Mouse (Mus musculus) T-cell, adult 2 months (primary cell): ENCODE results near the gene Ms4a4b.
A peak's percentile ranks its signal among the peaks of the same experiment; 100 is the strongest.
"Not testable (repeated sequence)": the region's sequence is repeated elsewhere in the genome, so short reads cannot be mapped to it uniquely, and the experiment has no call there.

ENCODE experiments used
- DNase-seq: peaks from one replicate; pipeline ENCODE4 v3.0.0; 2022; ENCODE audit warnings: low spot score

The Ms4a4b gene

DNA sequence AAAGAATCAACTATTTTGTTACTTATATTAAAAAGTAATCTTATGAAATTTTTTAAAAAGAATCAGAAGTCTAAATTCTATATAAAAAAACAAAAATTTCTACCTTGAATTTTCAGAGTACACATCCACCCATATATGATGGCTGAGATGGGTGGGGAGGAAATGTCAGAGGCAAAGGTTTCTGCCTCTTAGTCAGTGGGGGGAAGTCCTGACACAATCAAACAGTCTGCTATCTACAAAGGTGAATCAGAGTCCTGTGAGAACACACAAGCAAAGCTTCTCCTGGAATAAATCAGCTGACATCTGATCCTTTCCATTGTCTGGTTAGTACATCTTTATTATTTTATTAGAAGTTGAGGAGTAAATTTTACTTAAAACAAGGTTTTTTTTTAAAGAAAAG lies at the start of gene Ms4a4b:
Ms4a4b (plus strand) TSS at position 216 of the 400 bp plus-strand sequence.
- peak; percentile 76 for DNase-seq

DNA sequence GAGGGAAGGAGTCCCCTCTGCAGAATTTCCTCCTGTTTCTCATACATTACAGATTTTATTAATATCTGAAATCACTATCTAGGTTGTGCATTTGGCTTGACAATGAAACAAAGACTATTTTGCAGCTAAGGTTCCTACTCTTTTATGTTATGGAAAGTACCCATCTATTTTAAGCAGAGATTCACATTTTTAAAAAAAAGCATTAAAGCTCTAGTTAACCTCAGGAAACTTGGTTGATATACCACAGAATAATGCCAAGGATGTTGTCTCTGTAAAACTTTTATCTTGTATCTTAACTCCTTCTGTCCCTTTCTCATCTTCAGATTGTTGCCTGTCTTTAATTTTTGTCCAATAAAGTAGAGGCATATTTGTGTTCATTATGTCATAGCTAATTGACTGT lies 47.6 kb upstream of the Ms4a4b start:
- no peak for DNase-seq

DNA sequence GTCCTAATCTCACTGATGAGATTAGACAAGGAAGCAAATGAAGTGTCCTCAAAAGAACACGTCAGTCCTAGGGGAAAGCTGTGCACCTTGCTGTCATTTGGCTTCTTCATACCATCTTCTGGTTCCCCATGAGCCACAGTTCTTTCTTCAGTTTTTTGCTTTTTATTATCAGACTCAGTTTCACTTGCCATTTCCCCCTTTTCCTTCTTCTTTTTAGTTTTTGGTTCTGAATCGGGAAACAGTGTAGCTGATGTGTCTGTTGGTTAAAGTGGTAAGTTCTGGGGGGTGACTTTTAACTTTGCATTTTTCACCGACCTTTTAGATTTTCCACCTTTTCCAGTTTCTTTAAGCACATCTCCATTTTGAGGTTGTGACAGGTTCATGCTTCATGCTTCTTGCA lies 38.8 kb upstream of the Ms4a4b start, which contains the start of gene Ms4a4c:
Ms4a4c (plus strand) TSS at position 244 of the 400 bp plus-strand sequence.
- DNase-seq = no peak

DNA sequence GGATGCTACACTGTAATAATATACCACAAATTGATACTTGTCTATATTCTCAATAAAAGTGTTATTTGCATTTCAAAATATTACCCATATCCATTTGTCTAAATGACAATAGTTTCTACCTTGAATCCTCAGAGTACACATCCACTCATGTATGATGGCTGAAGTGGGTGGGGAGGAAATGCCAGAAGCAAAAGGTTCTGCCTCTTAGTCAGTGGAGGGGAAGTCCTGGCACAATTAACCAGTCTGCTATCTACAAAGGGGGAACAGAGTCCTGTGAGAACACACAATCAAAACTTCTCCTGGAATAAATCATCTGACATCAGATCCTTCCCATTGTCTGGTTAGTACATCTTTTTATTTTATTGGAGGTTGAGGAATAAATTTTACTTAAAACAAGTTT lies 35.9 kb upstream of the Ms4a4b start:
- DNase-seq = peak; percentile 53

DNA sequence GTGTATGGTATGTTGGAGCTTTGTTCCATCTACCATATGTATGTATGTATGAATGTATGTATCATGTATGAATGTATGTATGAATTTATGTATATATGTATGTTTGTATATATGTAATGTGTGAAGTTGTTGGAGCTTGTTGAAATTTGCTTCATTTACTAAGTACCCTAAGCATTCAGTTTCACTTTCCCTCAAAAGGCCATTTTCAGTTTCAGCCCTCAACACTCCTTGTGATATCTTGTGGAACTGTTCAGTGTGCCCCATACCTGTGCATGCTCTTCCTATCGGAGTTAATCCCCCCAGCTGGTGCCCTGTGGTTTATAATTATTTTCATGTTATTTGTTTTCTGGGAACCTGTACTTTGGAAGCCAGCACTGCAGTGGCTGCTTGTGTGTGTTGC lies 34.8 kb upstream of the Ms4a4b start:
- DNase-seq = no peak

DNA sequence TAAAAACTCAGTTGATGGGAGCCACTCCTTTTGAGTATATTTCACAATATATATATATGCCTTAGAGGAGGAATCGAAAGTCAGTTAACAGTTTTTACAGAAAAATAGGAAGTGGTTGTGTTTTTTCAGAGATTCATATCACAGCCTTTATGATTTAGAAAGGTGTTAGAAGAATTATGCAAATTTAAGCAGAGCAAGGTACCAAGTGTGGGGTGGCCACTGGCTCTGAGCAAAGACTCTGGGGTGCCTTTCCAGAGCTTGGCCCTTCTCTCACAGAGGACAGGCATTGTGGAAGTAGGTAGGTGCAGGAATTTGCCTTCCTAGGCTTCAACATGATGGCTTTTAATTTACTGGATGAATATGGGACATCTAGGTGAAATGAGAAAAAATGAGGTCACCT lies 31.7 kb upstream of the Ms4a4b start:
- peak; percentile 40 for DNase-seq

DNA sequence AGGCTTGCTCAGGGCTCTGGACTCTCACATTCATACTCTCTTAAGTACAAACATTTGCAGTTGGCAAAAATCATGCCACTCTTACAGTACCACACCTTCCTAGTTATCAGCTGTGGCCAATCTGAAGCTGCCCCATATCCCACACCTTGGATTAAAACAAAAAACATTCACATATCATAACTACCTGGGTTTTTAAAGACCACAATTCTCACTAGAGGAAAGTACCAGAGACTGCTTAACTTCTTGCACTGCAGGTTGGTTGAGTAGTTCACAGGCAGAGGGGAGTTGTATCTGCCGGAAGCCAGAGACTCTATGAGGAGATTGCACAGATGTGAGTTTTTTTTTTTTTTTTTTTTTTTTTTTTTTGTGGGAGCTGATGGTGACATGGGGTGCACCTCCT lies 29.3 kb upstream of the Ms4a4b start:
- DNase-seq = peak; percentile 31

DNA sequence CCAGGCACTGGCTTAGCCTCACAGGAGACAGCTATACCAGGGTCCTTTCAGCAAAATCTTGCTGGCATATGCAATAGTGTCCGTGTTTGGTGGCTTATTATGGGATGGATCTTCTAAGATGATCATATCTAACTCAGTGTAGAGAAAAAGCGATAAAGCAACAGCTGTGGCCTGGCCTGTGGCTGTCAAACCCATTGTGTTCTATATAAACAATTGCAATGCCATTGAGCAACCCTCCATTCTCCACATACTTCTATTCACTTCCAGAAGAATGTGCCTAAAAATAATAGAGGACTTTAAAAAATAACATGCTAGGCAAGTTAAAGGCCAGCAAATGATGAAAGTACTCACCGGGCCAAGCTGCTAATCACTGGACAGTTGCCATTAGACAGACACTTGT lies 27.8 kb upstream of the Ms4a4b start:
- DNase-seq = no peak

DNA sequence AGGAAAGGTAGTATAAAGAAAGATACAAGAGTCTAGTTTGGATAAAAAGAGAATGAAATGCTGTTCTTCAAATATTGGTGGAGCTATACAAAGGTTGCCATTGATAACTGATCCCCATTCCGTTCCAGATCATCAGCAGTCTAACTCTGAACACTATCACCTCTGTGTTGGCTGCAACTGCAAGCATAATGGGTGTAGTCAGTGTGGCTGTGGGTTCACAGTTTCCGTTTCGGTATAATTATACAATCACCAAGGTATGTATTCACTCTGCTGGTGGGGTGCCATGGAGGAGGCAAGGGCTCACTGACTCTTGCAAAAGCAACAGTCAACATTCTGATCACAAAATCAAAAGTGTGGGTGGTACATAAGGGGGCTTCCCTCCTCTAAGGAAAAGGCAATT lies 24.5 kb upstream of the Ms4a4b start:
- DNase-seq = not testable (repeated sequence)

DNA sequence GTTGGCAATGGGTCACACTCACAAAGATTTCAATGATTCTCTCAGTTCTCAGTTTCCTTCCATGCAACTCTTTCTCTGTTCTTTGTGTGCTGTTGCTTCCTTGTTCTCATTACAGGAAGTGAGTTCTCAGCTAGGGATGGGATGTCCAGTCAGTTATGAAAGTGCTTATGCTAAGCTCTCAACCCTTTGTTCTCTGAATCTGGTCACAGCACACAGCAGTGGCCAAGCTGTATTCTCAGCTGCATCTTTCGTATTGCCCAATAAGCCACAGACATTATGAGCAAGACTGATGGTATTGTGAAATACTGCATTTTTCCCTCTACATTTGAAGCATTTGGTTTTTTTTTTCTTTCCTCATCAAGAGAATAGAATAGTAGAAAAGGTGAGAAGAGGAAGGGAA lies 12.1 kb upstream of the Ms4a4b start:
- not testable (repeated sequence) for DNase-seq

DNA sequence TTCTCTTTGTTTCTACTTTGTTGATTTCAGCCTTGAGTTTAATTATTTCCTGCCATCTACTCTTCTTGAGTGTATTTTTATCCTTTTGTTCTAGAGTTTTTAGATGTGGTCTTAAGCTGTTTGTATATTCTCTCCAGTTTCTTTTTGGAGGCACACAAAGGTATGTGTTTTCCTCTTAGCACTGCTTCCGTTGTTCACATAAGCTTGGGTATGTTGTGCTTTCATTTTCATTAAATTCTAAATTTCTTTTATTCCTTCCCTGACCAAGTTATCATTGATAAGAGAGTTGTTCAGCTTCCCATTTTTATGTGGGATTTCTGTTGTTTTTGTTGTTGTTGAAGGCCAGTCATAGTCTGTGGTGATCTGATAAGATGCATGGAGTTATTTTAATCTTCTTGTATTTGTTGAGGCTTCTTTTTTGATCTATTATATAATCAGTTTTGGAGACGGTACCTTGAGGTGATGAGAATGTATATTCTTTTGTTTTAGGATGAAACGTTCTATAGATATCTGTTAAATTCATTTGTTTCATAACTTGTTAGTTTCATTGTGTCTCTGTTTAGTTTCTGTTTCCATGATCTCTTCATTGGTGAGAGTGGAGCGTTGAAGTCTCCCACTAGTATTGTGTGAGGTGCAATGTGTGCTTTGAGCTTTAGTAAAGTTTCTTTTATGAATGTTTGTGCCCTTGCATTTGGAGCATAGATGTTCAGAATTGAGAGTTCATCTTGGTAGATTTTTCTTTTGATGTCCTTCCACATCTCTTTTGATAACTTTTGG lies 8.1 kb upstream of the Ms4a4b start:
- DNase-seq = peak; percentile 41

DNA sequence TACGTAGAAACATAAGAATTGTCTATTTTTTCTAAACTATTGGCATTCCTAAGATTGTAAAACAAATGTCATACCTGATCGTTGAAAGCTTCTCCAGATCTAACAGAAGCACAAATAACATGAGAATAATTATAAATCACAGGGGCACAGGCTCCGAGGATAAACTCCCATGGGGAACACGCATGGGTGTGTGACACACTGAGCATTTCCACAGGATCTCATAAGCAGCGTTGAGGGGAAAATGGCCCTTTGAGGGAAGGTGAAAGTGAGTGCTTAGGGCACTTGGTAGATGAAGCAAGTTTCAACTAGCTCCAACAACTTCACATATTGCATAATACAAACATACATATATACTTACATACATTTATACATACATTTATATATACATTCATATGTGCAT lies 611 bp downstream of the Ms4a4b start:
- no peak for DNase-seq

DNA sequence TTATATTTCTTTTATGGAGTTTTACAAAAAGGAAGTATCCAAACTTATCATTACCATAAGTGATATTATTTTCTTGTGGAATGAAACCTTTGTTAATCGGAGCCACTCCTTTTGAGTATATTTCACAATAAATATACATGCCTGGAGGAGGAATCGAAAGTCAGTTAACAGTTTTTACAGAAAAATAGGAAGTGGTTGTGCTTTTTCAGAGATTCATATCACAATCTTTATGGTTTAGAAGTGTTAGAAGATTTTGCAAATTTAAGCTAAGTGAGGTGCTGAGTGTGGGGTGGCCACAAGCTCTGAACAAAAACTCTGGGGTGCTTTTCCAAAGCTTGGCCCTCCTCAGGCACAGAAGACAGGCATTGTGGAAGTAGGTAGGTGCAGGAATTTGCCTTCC lies 3.9 kb downstream of the Ms4a4b start:
- no peak for DNase-seq

DNA sequence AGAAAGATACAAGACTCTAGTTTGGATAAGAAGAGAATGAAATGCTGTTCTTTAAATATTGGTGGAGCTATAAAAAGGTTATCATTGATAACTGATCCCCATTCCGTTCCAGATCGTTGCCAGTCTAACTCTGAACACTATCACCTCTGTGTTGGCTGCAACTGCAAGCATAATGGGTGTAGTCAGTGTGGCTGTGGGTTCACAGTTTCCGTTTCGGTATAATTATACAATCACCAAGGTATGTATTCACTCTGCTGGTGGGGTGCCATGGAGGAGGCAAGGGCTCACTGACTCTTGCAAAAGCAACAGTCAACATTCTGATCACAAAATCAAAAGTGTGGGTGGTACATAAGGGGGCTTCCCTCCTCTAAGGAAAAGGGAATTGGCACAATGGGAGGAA lies 15.7 kb downstream of the Ms4a4b start:
- DNase-seq = not testable (repeated sequence)

DNA sequence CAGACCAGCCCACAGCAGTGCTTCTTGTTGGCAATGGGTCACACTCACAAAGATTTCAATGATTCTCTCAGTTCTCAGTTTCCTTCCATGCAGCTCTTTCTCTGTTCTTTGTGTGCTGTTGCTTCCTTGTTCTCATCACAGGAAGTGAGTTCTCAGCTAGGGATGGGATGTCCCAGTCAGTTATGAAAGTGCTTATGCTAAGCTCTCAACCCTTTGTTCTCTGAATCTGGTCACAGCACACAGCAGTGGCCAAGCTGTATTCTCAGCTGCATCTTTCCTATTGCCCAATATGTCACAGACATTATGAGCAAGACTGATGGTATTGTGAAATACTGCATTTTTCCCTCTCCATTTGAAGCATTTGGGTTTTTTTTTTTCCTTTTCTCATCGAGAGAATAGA lies 21.4 kb downstream of the Ms4a4b start:
- DNase-seq = not testable (repeated sequence)

DNA sequence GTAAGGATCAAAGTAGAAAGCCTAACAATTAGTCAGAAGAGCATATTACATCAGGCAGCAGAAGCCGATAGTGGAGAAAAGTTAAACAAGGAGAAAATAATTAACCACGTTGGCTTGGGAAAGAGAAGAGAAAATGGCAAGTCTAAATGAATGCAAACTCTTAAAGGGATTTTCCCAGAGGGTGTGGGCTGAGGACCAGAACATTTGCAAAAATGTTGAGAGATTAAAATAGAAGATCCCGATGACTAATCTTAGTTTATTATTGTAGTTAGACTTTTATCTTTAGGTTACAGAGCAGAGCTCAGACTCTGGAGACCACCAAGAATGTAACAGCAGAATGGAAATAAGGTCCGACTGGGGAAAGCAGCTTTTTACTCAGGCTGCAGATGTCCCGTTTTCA lies 23.1 kb downstream of the Ms4a4b start:
- DNase-seq = no peak

DNA sequence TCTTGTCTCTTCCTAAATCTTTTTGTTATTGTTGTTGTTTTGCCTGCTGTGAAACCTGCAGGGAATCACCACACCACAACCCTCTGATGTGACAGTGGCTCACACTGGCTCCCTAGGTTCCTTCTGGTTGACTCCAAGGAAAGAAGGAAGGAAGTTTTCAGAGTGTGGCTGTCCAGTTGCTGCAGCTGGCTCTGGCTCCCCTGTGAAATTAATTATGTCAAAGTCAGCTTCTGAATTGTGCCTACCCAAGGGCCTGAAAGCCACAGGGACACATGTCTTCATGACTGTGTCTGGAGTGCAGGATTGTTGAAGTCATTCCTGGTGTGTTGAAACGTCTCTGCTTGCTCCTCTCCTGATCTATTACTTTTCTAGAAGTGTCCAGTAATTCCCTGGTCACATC lies 25.0 kb downstream of the Ms4a4b start:
- DNase-seq = not testable (repeated sequence)

DNA sequence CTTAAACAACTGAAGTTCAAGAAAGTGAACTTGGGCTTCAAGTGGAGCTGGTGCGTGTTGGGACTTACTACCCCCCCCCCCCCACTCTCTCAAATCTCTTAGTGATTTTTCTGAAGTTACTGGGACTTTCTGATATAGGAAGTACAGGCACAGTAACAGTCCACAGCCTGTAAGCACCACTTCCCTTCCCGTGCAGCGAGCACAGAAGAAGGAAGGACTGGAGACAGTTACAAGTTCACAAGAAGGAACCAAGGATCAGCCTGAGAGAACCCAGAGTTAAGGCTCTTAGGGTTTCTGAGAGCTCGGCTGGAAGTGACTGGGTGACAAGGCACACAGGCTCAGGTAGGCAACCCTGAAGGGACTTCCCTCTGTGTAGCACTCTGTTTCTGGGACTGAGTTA lies 25.9 kb downstream of the Ms4a4b start, which contains the start of gene Ms4a6c:
Ms4a6c (plus strand) TSS at position 152 of the 400 bp plus-strand sequence.
- DNase-seq = not testable (repeated sequence)

DNA sequence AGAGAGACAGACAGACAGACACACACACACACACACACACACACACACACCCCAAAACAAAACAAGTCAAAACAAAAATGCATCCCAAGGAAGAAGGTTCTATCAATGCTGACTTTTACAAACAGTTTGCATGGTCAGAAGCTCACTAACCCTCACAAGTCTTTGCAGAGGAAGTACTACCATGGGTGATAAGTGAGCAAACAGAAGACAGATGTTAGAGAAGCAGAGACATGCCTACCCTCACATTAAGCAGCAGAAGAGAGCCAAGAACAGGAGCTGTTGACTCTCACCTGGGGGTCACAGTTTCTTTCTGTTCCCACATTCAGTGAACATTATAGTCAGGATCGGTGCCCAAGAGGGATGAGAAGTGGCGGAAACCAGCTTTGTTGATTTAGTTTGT lies 36.4 kb downstream of the Ms4a4b start:
- DNase-seq = no peak

DNA sequence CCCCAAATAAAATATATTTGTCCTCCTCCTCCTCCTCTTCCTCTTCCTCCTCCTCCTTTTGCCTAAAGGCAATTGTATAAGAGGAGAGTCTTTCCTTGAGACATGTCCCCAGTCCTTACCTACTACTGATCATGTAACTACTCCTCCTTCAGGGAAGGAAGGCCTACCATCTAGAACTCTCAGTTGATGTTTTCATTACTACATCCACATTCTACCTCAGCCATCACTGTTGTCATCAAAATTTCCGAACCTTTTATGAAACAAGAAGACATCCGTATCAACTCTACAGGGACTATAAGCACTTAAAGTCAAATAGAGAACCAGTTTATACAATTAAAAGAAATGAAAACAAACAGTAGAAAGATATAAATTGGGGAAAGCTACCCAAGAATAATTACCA lies 39.3 kb downstream of the Ms4a4b start:
- DNase-seq = no peak

DNA sequence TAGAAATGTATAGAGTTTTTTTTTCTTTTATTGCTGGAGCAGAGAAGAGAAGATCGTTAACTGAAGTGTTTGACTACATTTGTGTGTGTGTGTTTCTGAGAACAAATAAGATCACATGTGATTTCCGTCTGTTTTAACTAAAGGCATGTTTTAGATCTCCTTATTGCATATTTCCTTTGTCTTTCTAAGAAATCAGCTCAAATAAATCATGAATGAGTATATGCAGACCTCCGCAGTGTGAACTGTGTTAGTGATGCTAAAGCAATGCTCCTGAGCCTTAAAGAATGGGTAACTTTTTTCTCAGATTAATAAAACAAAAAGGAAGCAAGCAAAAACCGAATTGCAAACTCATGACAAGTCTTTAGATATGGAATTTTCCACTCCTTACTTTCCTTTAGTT lies 40.6 kb downstream of the Ms4a4b start:
- no peak for DNase-seq

DNA sequence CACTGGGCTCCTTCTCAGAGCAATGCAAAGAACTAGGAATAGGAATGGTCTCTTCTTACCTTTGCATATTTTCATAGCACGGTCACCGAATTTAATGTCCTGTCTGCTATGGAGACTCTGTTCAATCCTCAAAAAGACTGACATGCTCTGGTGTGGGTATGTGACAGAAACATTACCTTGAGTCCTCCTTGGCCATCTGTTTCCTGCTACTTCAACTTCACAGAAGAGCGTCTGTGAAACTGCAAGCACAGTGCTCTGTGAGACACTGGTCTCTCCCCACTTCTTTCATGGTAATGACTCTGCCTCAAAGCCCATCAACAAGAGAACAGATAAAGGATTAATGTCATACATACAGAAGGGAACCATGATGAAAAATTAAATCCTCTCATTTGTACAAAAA lies 41.0 kb downstream of the Ms4a4b start:
- peak; percentile 62 for DNase-seq

DNA sequence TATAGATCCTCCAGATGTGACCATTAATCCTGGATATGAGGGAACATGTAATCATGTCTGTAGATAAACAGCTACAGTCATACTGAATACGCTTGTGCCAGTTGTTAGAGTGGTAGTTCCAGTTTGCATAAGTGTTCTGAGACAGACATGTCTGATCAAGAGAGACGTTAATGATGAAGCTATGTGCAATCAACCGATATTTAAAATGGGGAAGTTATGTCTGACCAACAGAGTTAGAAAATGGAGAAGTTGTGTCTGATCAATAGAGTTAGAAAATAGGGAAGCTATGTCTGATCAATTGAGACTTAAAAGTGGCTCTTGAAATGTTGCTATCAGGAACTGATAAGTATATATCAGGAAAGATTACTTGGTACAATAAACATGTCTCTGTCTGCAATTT lies 41.9 kb downstream of the Ms4a4b start:
- DNase-seq = no peak

DNA sequence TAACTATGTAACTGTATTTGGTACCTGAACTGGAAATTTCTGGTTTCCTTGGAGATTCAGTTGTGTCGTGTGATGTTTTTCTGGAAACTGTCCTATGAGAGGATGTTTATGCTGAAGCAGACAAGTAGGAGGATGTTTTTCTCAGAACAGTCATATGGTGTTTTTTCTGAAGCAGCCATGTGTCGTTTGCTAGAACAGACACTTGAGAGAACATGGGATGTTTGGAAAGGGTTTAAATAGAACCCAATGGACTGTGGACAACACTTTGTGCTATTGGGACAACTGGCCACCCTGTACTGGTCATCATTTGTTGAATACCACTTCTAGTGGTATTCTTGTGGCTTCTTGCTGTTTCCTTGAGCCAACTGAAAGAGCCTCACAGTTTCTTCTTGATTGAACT lies 42.4 kb downstream of the Ms4a4b start, which contains the start of gene Gm8369:
Gm8369 (plus strand) TSS at position 193 of the 400 bp plus-strand sequence.
- DNase-seq = peak; percentile 73
